Mouse (Mus musculus): ENCODE results near the gene Papola. TPM values are rescaled to one million over a fixed set of nuclear protein-coding genes. Genes with fewer than 3 reads are reported as not detected.
"Not testable (repeated sequence)": the region's sequence is repeated elsewhere in the genome, so short reads cannot be mapped to it uniquely, and the experiment has no call there.

Papola gene
- total RNA-seq, 1 experiment from 2014 or later: 204 TPM

- no peak for ATAC-seq (replicated peaks; ENCODE audit: insufficient number of reproducible peaks, low FRiP score, low TSS enrichment, poor library complexity, severe bottlenecking)
These were observed 5.4 kb downstream of the Papola start for GRCm38 (mm10) chr12:105789885-105790284.

GRCm38 (mm10) chr12:105794896-105795295 lies 10.4 kb downstream of the Papola start:
- no peak for ATAC-seq (replicated peaks; ENCODE audit: insufficient number of reproducible peaks, low FRiP score, low TSS enrichment, poor library complexity, severe bottlenecking)

GRCm38 (mm10) chr12:105798001-105798400 lies 13.5 kb downstream of the Papola start:
- ATAC-seq (replicated peaks; ENCODE audit: insufficient number of reproducible peaks, low FRiP score, low TSS enrichment, poor library complexity, severe bottlenecking): no peak

GRCm38 (mm10) chr12:105805790-105806189 lies 21.3 kb downstream of the Papola start:
- no peak for ATAC-seq (replicated peaks; ENCODE audit: insufficient number of reproducible peaks, low FRiP score, low TSS enrichment, poor library complexity, severe bottlenecking)

- ATAC-seq (replicated peaks; ENCODE audit: insufficient number of reproducible peaks, low FRiP score, low TSS enrichment, poor library complexity, severe bottlenecking): no peak
These were observed 21.7 kb downstream of the Papola start for GRCm38 (mm10) chr12:105806205-105806604.

GRCm38 (mm10) chr12:105807416-105807815 lies 22.9 kb downstream of the Papola start:
- ATAC-seq (replicated peaks; ENCODE audit: insufficient number of reproducible peaks, low FRiP score, low TSS enrichment, poor library complexity, severe bottlenecking): no peak

- no peak for ATAC-seq (replicated peaks; ENCODE audit: insufficient number of reproducible peaks, low FRiP score, low TSS enrichment, poor library complexity, severe bottlenecking)
These were observed 24.5 kb downstream of the Papola start for GRCm38 (mm10) chr12:105808945-105809344.

- no peak for ATAC-seq (replicated peaks; ENCODE audit: insufficient number of reproducible peaks, low FRiP score, low TSS enrichment, poor library complexity, severe bottlenecking)
These were observed 26.1 kb downstream of the Papola start for GRCm38 (mm10) chr12:105810608-105811007.

GRCm38 (mm10) chr12:105813957-105814356 lies 29.5 kb downstream of the Papola start:
- ATAC-seq (replicated peaks; ENCODE audit: insufficient number of reproducible peaks, low FRiP score, low TSS enrichment, poor library complexity, severe bottlenecking): no peak

GRCm38 (mm10) chr12:105823472-105823871 lies 39.0 kb downstream of the Papola start:
- ATAC-seq (replicated peaks; ENCODE audit: insufficient number of reproducible peaks, low FRiP score, low TSS enrichment, poor library complexity, severe bottlenecking): no peak; the same call in 1 of the 2 replicates

GRCm38 (mm10) chr12:105824743-105825142 lies 40.2 kb downstream of the Papola start:
- no peak for ATAC-seq (replicated peaks; ENCODE audit: insufficient number of reproducible peaks, low FRiP score, low TSS enrichment, poor library complexity, severe bottlenecking)

- ATAC-seq (replicated peaks; ENCODE audit: insufficient number of reproducible peaks, low FRiP score, low TSS enrichment, poor library complexity, severe bottlenecking): no peak
These were observed 40.8 kb downstream of the Papola start for GRCm38 (mm10) chr12:105825266-105825665.

- no peak for ATAC-seq (replicated peaks; ENCODE audit: insufficient number of reproducible peaks, low FRiP score, low TSS enrichment, poor library complexity, severe bottlenecking)
These were observed 48.0 kb downstream of the Papola start for GRCm38 (mm10) chr12:105832541-105832940.

GRCm38 (mm10) chr12:105834926-105835325 lies 50.4 kb downstream of the Papola start:
- no peak for ATAC-seq (replicated peaks; ENCODE audit: insufficient number of reproducible peaks, low FRiP score, low TSS enrichment, poor library complexity, severe bottlenecking)

GRCm38 (mm10) chr12:105835571-105835970 lies 51.1 kb downstream of the Papola start:
- ATAC-seq (replicated peaks; ENCODE audit: insufficient number of reproducible peaks, low FRiP score, low TSS enrichment, poor library complexity, severe bottlenecking): no peak

- no peak for ATAC-seq (replicated peaks; ENCODE audit: insufficient number of reproducible peaks, low FRiP score, low TSS enrichment, poor library complexity, severe bottlenecking)
These were observed 51.7 kb downstream of the Papola start for GRCm38 (mm10) chr12:105836196-105836595.

- no peak for ATAC-seq (replicated peaks; ENCODE audit: insufficient number of reproducible peaks, low FRiP score, low TSS enrichment, poor library complexity, severe bottlenecking)
These were observed 54.6 kb downstream of the Papola start for GRCm38 (mm10) chr12:105839096-105839495.

GRCm38 (mm10) chr12:105840545-105840944 lies 56.1 kb downstream of the Papola start:
- not testable (repeated sequence) for ATAC-seq (replicated peaks; ENCODE audit: insufficient number of reproducible peaks, low FRiP score, low TSS enrichment, poor library complexity, severe bottlenecking)

GRCm38 (mm10) chr12:105843243-105844005 lies 58.9 kb downstream of the Papola start:
- no peak for ATAC-seq (replicated peaks; ENCODE audit: insufficient number of reproducible peaks, low FRiP score, low TSS enrichment, poor library complexity, severe bottlenecking)

GRCm38 (mm10) chr12:105844406-105844805 lies 59.9 kb downstream of the Papola start:
- no peak for ATAC-seq (replicated peaks; ENCODE audit: insufficient number of reproducible peaks, low FRiP score, low TSS enrichment, poor library complexity, severe bottlenecking)

- ATAC-seq (replicated peaks; ENCODE audit: insufficient number of reproducible peaks, low FRiP score, low TSS enrichment, poor library complexity, severe bottlenecking): no peak
These were observed 64.6 kb downstream of the Papola start for GRCm38 (mm10) chr12:105849102-105849501.
